Mouse (Mus musculus): ENCODE measurements around the gene Arid5b. TPM values are rescaled to one million over a fixed set of nuclear protein-coding genes. Genes with fewer than 3 reads are reported as not detected.

Gene Arid5b
- total RNA-seq, 2 experiments from 2014 or later = 8.5 to 17.7 TPM

DNA sequence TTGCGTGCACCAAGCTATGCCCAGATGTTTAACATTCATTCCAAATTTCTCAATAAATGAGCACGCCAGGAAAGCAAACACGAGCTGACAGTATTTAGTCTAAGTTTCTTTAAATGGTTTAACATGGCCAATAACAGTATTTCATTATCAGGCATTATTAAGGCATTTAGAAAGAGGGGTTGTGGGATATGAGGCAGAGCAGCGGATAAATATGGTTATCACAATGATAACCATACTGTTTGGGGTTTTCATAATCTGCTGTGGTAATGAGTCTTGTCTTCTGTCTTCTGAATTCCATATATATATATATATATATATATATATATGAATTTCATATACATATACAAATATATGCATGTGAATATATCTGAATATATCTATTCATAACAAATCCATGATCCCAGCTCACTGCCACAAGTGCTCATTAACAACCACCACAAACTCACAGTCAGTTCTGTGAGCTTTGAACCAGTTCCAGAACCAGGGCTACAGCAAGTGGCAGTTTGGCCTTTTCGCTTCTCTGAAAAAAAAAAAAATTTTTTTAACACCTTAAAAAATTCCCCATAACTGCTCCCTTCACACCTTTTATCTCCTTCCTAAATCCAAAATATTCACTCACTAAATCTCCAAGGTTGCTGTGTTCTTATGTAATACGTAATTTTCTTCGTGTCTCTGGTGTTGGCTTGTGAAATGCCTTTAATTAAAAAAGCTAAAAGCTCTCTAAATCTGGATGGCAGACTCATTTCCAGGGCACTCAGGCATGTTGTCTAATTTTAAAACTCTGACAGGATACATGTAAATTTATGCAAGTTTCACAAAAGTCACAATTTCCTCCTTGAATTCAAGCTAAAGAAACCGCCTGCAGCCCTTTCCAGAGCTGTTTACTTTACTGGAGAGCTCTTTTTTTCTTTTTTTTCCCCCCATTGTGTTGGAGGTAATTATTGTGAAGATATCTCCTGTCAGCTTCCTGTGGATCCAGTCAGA, 113.5 kb downstream of the Arid5b start:
- no peak for DNase-seq

DNA sequence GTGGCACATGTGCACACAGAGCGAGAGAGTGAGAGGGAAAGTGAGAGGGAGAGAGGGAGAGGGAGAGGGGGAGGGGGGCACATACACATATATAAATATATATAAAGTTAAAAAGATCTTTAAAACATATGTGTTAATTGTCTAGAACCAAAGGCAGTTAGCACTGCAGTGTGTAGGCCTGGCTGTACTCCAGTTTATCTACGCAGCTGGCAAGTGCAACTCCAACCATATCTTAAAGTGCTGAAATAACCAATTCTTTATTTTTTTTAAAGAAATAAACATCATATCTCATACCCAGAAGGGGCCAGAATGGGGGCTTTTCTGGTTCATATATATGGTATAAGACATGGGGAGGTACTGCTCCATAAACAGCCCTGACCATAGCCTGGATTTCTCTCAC, 114.4 kb downstream of the Arid5b start:
- no peak for DNase-seq

DNA sequence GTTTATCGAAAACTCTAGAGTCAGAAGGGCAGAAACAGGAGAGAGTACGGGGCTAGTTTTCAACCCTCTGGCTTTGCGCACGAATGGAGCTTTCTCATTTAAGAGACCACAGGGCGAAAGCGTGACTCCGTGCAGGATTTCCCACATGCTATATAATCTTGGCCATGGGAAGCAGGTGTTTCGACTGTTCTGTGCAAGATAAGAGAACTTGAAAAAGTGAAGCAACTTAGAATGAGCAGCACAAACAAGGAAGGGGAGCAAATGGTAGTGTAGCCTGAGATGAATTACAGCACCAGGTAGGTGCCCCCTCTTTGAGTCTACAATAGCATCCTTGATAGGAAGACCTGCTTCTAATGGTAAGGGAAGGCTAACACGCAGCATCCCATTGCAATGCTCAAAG, 118.8 kb downstream of the Arid5b start:
- no peak for DNase-seq

DNA sequence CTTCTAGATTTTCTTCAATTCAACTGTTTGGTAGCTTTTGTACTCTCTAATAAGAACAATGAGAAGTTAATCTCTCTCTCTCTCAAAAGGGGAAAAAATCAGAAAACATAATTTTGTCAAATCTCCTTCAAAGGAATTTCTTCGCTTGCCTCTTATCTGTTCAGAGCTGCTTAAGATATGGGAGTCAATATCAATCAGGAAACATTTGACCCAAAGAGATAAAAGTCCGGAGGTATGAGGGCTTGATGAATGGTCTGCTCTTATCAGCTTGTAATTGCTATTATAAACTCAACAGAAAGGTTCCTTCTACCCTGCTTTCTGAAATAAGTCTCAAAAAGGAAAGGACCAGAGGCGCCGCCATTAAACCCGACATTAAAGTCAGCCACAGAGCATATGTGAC, 120.0 kb downstream of the Arid5b start:
- DNase-seq = no peak

DNA sequence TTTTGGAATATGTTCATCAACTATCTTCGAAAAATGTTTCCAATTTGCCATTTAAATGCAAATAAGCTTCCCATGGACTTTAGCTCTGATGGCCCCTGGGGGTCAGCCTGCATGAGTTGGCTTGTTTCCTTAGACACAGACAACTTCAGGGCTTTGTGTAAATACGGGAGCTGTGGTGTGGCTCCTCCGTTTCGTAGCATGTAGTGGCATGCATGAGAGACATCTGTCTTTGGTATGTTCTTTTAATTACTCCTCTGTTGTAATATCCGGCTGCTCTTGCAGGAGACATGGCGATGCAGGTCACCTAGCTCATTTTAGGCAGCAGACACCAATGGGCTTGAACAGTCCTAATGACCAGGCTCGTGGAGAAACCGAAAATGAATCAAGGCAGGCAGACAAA, 121.0 kb downstream of the Arid5b start:
- no peak for DNase-seq

DNA sequence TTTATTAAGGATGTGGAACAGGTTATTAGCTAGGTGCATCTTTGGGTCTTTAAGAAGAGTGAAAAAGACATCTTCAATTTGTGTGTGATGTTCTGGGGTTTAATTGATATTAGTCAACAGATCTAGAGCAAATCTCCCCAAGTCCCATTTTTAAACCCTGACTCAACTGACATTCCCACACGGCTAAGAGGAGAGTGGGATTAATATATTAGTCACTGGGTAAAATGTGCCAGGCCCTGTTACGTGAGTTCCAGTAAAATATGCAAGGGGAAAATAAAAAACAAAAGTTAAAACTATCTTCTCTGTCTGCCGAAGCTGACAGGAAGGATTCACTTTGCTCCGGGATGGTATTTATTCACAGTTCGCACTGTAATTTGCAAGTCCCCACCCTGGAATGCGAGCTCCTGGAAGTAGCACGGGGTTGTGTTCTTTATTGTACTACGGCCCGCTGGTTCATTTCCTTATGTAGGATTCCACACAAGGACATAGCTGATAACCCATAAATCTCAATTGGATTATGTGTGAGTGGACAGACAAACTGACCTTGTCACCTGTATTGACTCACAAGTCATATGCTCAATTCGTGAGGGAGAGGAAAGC, 121.8 kb downstream of the Arid5b start:
- DNase-seq = no peak

DNA sequence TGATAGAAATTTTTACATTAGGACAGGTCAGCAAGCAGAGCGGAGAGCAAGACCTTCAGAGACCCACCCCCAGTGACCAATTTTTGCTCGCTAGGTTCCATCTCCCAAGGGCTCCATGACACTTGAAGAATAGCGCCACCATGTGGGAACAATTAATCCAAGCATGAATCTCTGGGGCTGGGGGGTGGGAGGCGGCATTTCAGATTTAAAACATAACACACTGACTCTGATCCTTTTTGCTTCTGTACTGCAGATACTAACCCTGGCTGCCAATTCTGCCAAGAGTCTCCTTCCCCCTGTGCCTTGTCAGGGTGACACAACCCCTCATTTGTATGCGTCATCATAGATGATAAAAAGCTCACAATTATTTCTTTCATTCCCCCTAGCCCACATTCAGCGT, 122.4 kb downstream of the Arid5b start:
- no peak for DNase-seq

DNA sequence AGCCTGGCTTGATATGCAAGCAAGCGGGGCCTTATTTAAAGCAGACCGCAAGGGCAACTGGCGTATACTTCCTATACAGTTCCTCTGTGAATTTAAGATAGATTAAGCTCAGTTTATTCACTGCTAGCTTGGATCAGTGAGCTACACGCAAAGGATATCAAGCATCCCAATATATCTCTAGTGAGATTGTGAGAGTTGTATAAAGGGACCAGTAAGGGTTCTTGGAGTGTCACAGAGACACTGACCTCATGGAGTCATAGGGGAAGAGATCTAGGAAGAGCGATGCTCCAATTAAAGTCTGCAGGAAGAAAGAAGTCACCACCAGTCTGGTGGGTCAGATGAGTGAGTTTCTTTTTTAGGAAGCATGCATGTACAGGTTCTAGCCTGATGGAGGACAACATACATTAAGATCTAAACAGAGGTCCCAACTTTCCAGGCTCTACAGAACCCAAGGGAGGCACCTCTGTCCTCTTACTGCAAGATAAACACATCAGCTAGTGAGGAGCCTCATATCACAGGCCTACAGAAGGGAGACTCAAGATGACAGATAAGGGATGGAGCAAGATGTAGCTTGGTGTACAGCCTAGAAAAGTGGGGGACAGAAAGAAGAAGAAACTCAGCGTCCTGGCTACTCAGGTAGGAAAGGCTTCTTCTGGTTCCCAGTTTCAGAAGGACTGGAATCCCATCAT, 123.0 kb downstream of the Arid5b start:
- DNase-seq = no peak

DNA sequence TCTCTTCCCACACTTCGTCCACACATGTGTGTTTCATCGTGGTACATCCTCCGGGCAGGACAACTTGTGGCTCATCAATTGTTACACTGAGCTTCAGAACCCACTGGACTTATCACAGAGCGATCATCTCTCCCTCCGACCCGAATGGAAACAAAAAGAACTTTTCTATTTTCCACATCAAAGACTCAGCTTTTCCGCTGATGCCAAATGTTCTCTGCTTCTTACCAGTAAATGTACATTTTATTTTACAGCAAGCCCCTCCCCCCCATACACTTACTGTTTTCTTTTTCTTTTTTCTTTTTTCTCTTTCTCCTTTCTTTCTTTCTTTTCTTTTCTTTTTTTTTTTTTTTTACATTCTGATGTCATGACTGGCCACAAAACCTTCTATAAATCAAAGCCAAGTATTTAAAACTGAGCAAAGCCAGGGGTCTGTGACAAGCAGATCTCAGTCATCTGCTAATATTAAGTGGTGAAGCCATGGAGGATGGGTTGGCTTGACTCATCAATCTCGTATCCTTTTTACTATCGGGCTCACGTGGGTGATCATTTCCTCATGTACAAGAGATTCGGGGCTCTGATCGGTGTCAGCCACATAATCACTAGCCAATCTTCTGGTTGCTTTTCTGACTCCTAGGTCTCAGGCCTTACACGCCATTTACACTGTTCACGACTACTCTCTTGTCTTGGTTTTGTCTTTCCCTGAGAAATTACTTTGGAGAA, 124.3 kb downstream of the Arid5b start:
- DNase-seq = no peak

DNA sequence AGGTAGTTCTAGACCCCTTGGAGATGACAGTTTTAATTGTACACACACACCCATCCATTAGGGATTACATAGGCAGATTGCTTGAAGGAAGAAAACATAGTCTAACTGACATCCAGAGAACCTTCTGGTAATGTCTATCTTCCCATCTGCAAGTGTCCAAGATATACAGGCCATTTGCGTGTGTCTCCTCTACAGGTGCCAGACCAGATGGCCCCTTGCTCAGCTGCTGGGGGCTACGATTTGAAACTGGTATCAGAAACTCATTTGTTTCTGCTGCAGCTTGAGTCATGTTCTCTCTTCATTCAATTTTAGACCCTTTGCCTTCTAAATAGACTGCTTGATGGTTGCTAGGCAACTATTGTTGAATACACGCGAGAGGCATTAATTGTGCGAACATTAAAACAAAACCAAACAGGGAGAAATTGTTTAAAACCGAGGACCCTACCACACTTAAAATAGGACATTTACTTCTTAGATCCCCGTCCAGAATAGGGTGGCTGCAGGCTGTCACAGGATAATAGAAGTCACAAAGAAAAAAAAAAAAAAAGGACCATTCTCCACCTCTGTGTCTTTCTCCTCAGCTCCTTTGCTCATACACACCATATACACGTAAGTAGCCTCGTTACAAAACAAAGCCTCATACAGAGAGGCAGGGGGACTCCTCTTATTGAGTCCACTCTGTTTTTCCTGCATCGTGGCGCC, 125.0 kb downstream of the Arid5b start:
- DNase-seq = no peak

DNA sequence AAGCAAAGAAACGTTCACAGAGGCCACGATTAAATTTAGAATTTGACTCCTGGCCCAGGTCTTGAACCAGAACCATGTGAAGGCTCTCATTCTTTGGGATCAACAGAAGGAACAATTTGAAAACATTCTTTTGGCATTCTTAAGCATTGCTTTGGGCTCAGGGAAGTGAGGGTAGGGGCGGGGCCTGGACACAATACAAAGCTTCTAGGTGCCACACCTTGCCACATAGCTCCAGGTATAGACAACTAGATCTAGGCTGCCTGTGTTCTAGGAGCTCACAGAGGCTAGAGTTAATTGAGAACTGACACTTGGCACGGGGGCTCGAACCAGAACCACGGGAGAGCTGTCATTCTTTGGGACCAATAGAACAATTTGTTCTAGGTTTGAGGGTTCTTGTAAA, 130.0 kb downstream of the Arid5b start:
- DNase-seq = no peak

DNA sequence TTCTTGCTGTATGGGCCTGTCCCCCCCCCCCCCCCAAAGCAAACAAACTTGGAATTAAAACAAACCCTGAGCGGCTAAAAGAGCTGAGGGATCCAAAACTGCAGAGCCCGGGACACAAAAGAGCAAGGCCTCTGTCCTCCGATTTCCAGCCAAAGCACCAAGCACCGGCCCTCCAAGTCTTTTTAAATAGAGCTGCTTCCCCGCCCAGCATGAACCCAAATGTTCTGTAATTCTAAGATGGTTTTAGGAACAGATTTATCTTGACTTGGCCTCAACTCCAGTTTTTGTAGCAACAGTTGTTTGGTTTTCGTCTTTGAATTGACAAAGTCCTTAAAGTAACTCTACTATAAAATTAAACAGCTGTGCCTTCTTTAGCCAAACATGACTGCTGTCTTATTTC, 130.8 kb downstream of the Arid5b start:
- DNase-seq = no peak

DNA sequence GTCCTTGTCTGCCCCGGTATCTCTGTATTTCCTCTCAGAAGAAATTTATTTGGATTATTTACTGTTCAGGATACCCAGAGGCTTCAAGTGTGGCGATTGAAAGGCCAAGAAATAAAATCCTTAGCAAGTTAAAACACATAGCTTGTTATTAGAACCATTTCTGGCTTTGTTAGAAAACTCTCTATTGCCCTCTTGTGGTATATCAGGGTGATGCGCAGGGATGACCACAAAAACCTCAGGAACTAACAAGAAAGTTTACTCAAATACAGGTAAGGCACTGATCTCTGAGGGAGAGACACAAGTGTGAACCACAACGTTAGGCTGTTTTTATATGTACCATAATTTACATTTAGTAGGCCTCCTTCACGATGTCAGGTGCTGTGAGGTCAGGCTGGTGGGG, 131.7 kb downstream of the Arid5b start:
- DNase-seq = no peak

DNA sequence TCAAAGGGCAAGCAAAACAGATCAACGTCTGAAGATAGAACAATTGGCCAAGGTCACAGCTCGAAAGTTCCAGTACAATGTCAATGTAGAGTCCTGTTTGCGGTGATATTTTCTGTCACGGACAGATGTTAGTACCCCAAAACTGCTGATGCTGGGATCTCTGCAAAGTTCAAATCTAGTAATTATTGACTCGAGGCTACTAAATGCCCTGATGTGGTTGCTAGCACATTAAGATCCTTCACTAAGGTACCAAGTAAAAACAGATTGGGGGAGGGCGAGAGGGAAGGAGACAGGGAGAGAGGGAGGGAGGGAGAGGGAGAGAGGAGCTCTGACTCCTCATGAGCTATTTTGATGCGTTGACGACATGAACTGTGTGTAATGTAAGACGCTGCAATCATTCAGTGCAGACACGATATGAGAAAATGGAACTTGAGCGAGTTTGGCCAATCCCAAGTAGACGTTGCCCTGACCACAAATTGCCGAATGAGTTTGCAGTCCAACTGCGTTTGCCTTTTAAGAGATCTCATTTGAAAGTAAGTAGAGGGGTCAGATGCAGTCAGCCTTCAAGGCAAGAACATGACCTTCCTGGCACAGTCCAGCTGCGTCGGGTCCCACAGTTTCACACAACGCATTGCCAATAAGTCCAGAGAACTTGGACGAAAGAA, 133.1 kb downstream of the Arid5b start:
- DNase-seq = no peak

DNA sequence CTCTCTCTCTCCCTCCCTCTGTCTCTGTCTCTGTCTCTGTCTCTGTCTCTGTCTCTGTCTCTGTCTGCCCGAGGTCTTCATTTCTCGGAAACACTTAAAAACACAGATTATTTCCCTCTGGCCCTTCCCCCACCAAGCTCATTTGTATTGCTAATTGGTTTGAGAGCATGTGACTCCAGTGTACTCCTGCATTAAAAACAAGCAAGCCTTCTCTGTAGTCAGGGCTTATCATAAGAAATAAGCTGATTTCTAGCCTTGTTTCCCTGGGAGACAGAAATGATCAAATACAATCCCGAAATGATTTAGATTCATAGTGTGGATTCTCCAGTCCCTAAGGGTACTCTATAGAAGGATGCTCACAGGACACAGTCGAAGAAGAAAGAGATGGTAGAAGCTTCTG, 136.0 kb downstream of the Arid5b start:
- DNase-seq = no peak

DNA sequence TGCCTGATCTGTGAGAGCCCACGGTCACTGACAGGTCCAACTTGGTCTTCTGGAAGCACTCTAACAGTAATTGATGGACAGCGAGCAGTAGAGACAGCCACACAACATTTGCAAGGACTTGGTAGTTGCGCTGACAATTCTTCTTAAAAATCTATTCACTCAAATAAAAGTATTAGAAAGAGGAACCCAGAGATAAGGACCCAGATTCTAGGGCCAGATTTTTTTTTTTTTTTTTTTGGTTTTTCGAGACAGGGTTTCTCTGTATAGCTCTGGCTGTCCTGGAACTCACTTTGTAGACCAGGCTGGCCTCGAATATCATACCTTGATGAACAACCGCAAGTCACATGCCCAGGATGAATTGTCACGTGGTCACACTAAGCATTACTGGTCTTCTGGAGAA, 137.0 kb downstream of the Arid5b start:
- no peak for DNase-seq

DNA sequence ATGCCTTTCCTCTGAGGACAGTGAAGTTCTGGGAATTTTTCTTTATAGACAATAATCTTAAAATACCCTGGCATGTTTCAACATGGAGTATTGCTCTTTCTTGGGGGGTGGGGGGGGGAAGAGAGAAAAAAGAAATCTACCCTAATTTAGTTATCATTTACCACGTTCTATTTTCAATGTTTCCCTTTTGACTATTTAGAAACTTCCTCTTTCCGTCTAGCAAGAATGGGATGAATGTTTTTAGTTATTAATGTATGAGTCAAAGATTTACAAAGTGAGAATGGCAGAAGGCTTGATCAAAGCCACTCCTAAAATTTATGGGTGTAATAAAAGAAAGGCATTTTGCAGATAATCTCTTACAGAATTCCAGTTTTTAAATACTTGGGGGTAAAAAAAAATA, 137.7 kb downstream of the Arid5b start:
- no peak for DNase-seq

DNA sequence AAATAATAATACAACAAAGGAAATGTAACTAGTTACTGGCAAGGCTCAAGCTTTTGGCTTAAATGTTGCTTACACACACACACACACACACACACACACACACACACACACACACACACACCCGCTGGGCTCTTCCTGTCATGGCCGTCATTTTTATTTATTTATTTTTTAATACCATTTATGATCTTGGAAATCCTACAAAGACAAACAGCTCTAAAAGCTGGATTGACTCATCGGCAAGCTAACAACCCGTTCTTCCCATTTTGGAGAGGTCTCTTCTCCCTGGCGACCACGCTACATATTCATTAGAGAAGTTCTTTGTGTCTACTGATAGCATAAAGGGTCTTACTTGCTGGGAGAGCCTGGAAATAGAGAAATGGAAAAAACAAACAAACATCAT, 138.2 kb downstream of the Arid5b start:
- DNase-seq = no peak

DNA sequence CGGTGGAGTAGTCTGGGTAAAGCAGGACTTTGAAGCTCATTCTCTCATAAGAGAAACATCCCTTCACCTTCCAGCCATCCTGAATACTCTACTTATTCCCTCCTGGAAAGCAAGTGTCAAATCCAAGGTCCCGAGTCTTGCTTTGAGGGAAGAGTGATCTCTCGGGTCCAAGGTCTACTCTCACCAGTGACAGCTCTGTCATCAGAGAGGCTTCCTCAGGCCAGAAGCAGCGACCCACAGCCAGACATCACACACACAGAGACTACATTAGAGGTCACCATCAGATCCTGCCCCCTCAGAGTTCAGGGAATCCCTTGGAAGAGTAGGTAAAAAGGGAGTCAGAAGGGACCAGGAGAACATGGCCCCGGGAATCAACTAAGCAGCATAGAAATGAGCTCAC, 140.4 kb downstream of the Arid5b start:
- no peak for DNase-seq

DNA sequence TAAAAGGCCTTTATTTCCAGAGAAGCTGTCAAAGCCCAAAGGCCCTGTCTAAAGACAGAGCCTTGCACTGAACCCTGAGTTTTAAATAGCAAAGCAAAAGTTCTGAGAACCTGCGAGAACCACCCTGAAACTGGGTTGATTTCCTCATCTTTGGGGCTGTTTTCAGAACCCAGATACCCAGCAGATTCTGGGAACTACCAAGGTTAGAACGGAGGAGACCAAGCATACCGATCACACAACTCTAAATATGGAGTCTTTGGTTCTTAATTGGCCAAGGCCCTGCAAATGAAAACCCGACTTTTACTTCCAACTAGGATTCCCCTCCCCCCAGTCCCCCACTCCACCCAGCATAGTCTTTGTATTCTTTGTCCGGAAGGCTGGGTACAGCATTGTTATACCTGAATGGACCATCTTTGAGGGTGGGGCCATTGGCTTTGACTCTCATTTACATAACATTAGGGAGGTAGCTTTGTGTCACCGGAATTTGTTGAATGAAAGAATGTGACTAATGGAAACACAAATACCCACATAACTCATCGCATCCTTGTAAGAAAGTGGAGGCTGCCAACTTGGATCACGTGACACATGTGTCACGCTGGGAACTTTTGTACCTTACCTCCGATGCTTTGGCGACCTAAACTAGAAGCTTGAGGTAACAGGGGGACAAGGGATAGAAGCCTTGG, 141.2 kb downstream of the Arid5b start:
- no peak for DNase-seq
